Mouse (Mus musculus): ENCODE data around the gene Vmn2r13. TPM values are rescaled to one million over a fixed set of nuclear protein-coding genes. Genes with fewer than 3 reads are reported as not detected.
"Not testable (repeated sequence)": the region's sequence is repeated elsewhere in the genome, so short reads cannot be mapped to it uniquely, and the experiment has no call there.

Gene Vmn2r13
- polyA plus RNA-seq (2015; fragmentation: Nextera tagmentation; extraction: Ambion mirVana), result not detected in 2 replicates

DNA sequence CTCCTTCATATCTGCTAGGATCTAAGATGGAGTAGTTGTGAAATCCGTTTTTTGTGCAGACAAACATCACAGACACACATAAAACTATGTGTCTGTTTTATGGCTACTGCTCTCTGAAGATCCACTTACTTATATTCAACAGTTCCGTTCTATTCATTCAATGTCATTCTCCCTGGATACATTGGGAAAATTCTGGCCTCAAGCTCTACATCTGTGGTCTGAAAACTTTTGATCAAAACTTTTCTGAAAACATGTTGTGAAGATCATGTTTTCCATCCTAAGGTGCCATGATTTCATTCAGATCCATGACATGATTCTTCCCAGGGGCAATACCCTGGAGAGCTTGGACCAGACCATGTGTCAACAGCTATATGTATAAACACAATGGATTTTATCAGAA, at the start of gene Vmn2r13:
TSS of gene Vmn2r13 (minus strand) at position 101 of the 400 bp plus-strand sequence.
- 62% methylated on average over 2 of the region's 2 CpGs for WGBS
- H3K36me3 ChIP-seq (ENCODE audit: control insufficient read depth, insufficient read depth); H3K9me3 ChIP-seq (ENCODE audit: control insufficient read depth, low read length); H3K4me3 ChIP-seq (replicated peaks; ENCODE audit: low read length); H3K9ac ChIP-seq (replicated peaks; ENCODE audit: low read depth, low read length); H3K4me1 ChIP-seq (replicated peaks; ENCODE audit: control insufficient read depth, insufficient read depth, low read length); H3K27ac ChIP-seq (ENCODE audit: low read length); ATAC-seq; H3K4me2 ChIP-seq (ENCODE audit: low read length); H3K27me3 ChIP-seq (replicated peaks; ENCODE audit: control insufficient read depth, insufficient read depth, low read length): not testable (repeated sequence)

DNA sequence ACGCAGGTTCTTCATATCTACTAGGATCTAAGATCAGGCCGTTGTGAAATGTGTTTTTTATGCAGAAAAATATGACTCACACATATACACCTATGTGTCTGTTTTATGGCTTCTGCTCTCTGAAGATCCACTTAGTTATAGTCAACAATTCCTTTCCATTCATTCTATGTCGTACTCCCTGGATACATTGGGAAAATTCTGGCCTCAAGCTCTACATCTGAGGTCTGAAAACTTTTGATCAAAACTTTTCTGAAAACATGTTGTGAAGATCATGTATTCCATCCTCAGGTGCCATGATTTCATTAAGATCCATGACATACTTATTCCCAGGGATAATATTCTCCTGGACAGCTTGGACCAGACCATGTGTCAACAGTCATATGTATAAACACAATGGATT, 32.6 kb upstream of the Vmn2r13 start, which contains the start of gene Vmn2r14:
TSS of gene Vmn2r14 (minus strand) at position 101 of the 400 bp plus-strand sequence.
- Histone ChIP-seq H3K27ac (ENCODE audit: low read length) (no peak within 1 kb of the TSS), H3K4me1 (replicated peaks; ENCODE audit: control insufficient read depth, insufficient read depth, low read length) (no peaks in the 10 kb centered on the region), H3K9ac (replicated peaks; ENCODE audit: low read depth, low read length) (no peak within 1 kb of the TSS), H3K36me3 (ENCODE audit: control insufficient read depth, insufficient read depth) (no peaks in the 10 kb centered on the region), H3K4me2 (ENCODE audit: low read length) (no peak within 1 kb of the TSS), H3K9me3 (ENCODE audit: control insufficient read depth, low read length) (peaks cover 5% of the 10 kb centered on the region; the same call in 1 of the 2 replicates), H3K4me3 (replicated peaks; ENCODE audit: low read length) (no peak within 1 kb of the TSS), H3K27me3 (replicated peaks; ENCODE audit: control insufficient read depth, insufficient read depth, low read length) (no peaks in the 10 kb centered on the region)
- WGBS, result 75% methylated on average over 3 of the region's 3 CpGs
- ATAC-seq, result no peak

GRCm38 (mm10) chr5:109166851-109167250, 25.1 kb downstream of the Vmn2r13 start:
- not testable (repeated sequence) for H3K36me3 ChIP-seq (ENCODE audit: control insufficient read depth, insufficient read depth); H3K9me3 ChIP-seq (ENCODE audit: control insufficient read depth, low read length); H3K27me3 ChIP-seq (replicated peaks; ENCODE audit: control insufficient read depth, insufficient read depth, low read length); H3K27ac ChIP-seq (ENCODE audit: low read length); H3K4me1 ChIP-seq (replicated peaks; ENCODE audit: control insufficient read depth, insufficient read depth, low read length); H3K4me2 ChIP-seq (ENCODE audit: low read length); H3K4me3 ChIP-seq (replicated peaks; ENCODE audit: low read length); H3K9ac ChIP-seq (replicated peaks; ENCODE audit: low read depth, low read length); ATAC-seq
- 85% methylated on average over 4 of the region's 4 CpGs for WGBS

- no peak overlapping the region for H3K4me3 ChIP-seq (replicated peaks; ENCODE audit: low read length)
- WGBS, result 89% methylated on average over 5 of the region's 5 CpGs
Observed at GRCm38 (mm10) chr5:109160121-109160520, 31.9 kb downstream of the Vmn2r13 start.

DNA sequence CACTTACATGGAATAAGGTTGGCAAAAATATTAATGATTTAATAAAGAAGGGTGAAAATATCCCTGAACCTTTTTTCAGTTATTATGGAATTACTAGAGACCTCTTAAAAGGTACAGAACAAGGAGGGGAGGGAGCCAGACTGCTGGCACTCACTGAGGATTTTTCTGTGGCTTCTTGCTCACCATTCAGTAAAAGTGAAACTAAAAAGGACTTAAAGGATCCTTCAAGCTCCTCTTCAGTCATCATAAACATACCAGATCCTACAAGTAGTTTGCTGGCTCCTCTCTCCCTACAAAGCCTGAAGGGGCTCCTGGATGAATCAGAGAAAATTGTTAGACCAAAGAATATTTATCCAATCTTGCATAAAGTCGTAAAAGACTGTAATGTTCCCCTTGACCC, 32.4 kb downstream of the Vmn2r13 start:
- not testable (repeated sequence) for H3K4me2 ChIP-seq (ENCODE audit: low read length); H3K27me3 ChIP-seq (replicated peaks; ENCODE audit: control insufficient read depth, insufficient read depth, low read length); H3K4me1 ChIP-seq (replicated peaks; ENCODE audit: control insufficient read depth, insufficient read depth, low read length); ATAC-seq; H3K27ac ChIP-seq (ENCODE audit: low read length); H3K9me3 ChIP-seq (ENCODE audit: control insufficient read depth, low read length); H3K36me3 ChIP-seq (ENCODE audit: control insufficient read depth, insufficient read depth); H3K9ac ChIP-seq (replicated peaks; ENCODE audit: low read depth, low read length); H3K4me3 ChIP-seq (replicated peaks; ENCODE audit: low read length)
- WGBS, result 78% methylated on average over 1 of the region's 1 CpGs

More at GRCm38 (mm10) chr5:109160121-109160520, 31.9 kb downstream of the Vmn2r13 start:
- Histone ChIP-seq H3K9me3 (ENCODE audit: control insufficient read depth, low read length) (no peaks in the 10 kb centered on the region), H3K4me2 (ENCODE audit: low read length) (no peak overlapping the region), H3K27ac (ENCODE audit: low read length) (no peak overlapping the region), H3K27me3 (replicated peaks; ENCODE audit: control insufficient read depth, insufficient read depth, low read length) (no peaks in the 10 kb centered on the region), H3K9ac (replicated peaks; ENCODE audit: low read depth, low read length) (no peak overlapping the region), H3K36me3 (ENCODE audit: control insufficient read depth, insufficient read depth) (no peaks in the 10 kb centered on the region), H3K4me1 (replicated peaks; ENCODE audit: control insufficient read depth, insufficient read depth, low read length) (no peaks in the 10 kb centered on the region)
- no peak for ATAC-seq

GRCm38 (mm10) chr5:109158488-109159485, 33.2 kb downstream of the Vmn2r13 start:
- H3K9ac ChIP-seq (replicated peaks; ENCODE audit: low read depth, low read length); H3K27me3 ChIP-seq (replicated peaks; ENCODE audit: control insufficient read depth, insufficient read depth, low read length); H3K9me3 ChIP-seq (ENCODE audit: control insufficient read depth, low read length); H3K4me3 ChIP-seq (replicated peaks; ENCODE audit: low read length); H3K4me2 ChIP-seq (ENCODE audit: low read length); H3K27ac ChIP-seq (ENCODE audit: low read length); H3K36me3 ChIP-seq (ENCODE audit: control insufficient read depth, insufficient read depth); H3K4me1 ChIP-seq (replicated peaks; ENCODE audit: control insufficient read depth, insufficient read depth, low read length); ATAC-seq: not testable (repeated sequence)
- 76% methylated on average over 14 of the region's 14 CpGs for WGBS

GRCm38 (mm10) chr5:109139546-109139945, 52.5 kb downstream of the Vmn2r13 start:
- no peak overlapping the region for H3K27ac ChIP-seq (ENCODE audit: low read length)
- H3K9me3 ChIP-seq (ENCODE audit: control insufficient read depth, low read length), result peaks cover 3% of the 10 kb centered on the region; the same call in 1 of the 2 replicates
- H3K4me1 ChIP-seq (replicated peaks; ENCODE audit: control insufficient read depth, insufficient read depth, low read length), result no peaks in the 10 kb centered on the region
- H3K27me3 ChIP-seq (replicated peaks; ENCODE audit: control insufficient read depth, insufficient read depth, low read length), result no peaks in the 10 kb centered on the region
- H3K4me2 ChIP-seq (ENCODE audit: low read length), result no peak overlapping the region
- no peaks in the 10 kb centered on the region for H3K36me3 ChIP-seq (ENCODE audit: control insufficient read depth, insufficient read depth)
- no peak overlapping the region for H3K4me3 ChIP-seq (replicated peaks; ENCODE audit: low read length)
- no peak for ATAC-seq
- WGBS, result 85% methylated on average over 2 of the region's 2 CpGs
- H3K9ac ChIP-seq (replicated peaks; ENCODE audit: low read depth, low read length), result no peak overlapping the region

GRCm38 (mm10) chr5:109136731-109137130, 55.3 kb downstream of the Vmn2r13 start:
- ATAC-seq, result no peak

More at GRCm38 (mm10) chr5:109136731-109137130, 55.3 kb downstream of the Vmn2r13 start:
- Histone ChIP-seq H3K27me3 (replicated peaks; ENCODE audit: control insufficient read depth, insufficient read depth, low read length) (no peaks in the 10 kb centered on the region), H3K4me1 (replicated peaks; ENCODE audit: control insufficient read depth, insufficient read depth, low read length) (no peaks in the 10 kb centered on the region), H3K9ac (replicated peaks; ENCODE audit: low read depth, low read length) (no peak overlapping the region), H3K36me3 (ENCODE audit: control insufficient read depth, insufficient read depth) (no peaks in the 10 kb centered on the region), H3K27ac (ENCODE audit: low read length) (no peak overlapping the region), H3K9me3 (ENCODE audit: control insufficient read depth, low read length) (peaks cover 10% of the 10 kb centered on the region; the same call in 1 of the 2 replicates), H3K4me3 (replicated peaks; ENCODE audit: low read length) (no peak overlapping the region), H3K4me2 (ENCODE audit: low read length) (no peak overlapping the region)
- 78% methylated on average over 2 of the region's 2 CpGs for WGBS
